9 mouse cellular contexts compared by ENCODE assay signal in genomic region chr11:117156725-117157124, GRCm38 (mm10). TPM values are rescaled to one million over a fixed set of nuclear protein-coding genes. Genes with fewer than 3 reads are reported as not detected.
DNase-seq lines count a peak whose midpoint lies in the region; ATAC-seq and TF ChIP-seq lines count a peak whose summit lies in the region.
"Had no signal": no experiment of that assay in that cellular context is flagged by ENCODE, and none has a peak within 500 bp of the region (broad histone marks: within the 10 kb centered on the region; RNA-seq: fewer than 3 reads in every experiment).

No protein-coding gene starts in this region.

- no peak for TF ChIP-seq POLR2A in thymus, adult 2 months (IDR thresholded peaks at IDR 0.05; ENCODE audit: control insufficient read depth, extremely low read depth, insufficient read depth, low read length, poor library complexity)

- DNase-seq in lung, embryonic 14.5 days, result peak; percentile 69
- no peak for DNase-seq in lung, postnatal 36 days
- DNase-seq in embryo, embryonic 9.5 days (ENCODE audit: extremely low spot score), result peak; percentile 87
- peak; percentile 82 for DNase-seq in neural tube, embryonic 11.5 days (ENCODE audit: low spot score)
- DNase-seq in heart, adult 9 months (ENCODE audit: low spot score in 2 of 2), result no peak
- no peak for DNase-seq in MN1 (ENCODE audit: low spot score)
- no peak for DNase-seq in thymus, adult 2 months

- H3K9me3 ChIP-seq in lung, embryonic 14.5 days (ENCODE audit: low read depth, low read length), result no peaks in the 10 kb centered on the region
- H3K9me3 ChIP-seq in kidney, embryonic 14.5 days (ENCODE audit: control insufficient read depth, low read length), result no peaks in the 10 kb centered on the region
- H3K9me3 ChIP-seq in neural tube, embryonic 11.5 days (ENCODE audit: control insufficient read depth, low read length), result no peaks in the 10 kb centered on the region
- H3K9me3 ChIP-seq: heart, embryonic 15.5 days had no signal

- no peak for TF ChIP-seq CTCF in lung, embryonic 14.5 days (IDR thresholded peaks at IDR 0.05; ENCODE audit: low read depth)
- TF ChIP-seq CTCF in thymus, adult 2 months (IDR thresholded peaks at IDR 0.05; ENCODE audit: borderline replicate concordance, control insufficient read depth, extremely low read depth, insufficient read depth, low read length, poor library complexity), result no peak

- H3K27me3 ChIP-seq in lung, embryonic 14.5 days (ENCODE audit: insufficient read depth, low read length), result no peaks in the 10 kb centered on the region
- H3K27me3 ChIP-seq in kidney, embryonic 14.5 days (ENCODE audit: control insufficient read depth, insufficient read depth, low read length), result no peaks in the 10 kb centered on the region
- no peaks in the 10 kb centered on the region for H3K27me3 ChIP-seq in neural tube, embryonic 11.5 days (ENCODE audit: control insufficient read depth, insufficient read depth, low read length)
- no peaks in the 10 kb centered on the region for H3K27me3 ChIP-seq in thymus, adult 2 months (ENCODE audit: control insufficient read depth, insufficient read depth, low read length)
- H3K27me3 ChIP-seq: heart, embryonic 15.5 days had no signal

- WGBS in lung, embryonic 14.5 days, result 26% methylated on average over 15 of the region's 15 CpGs
- WGBS in kidney, embryonic 14.5 days, result 12% methylated on average over 13 of the region's 15 CpGs
- 6% methylated on average over 13 of the region's 15 CpGs for WGBS in neural tube, embryonic 11.5 days
- 98% methylated on average over 13 of the region's 15 CpGs for WGBS in thymus, adult 2 months

- no peak overlapping the region for H3K4me3 ChIP-seq in lung, embryonic 14.5 days (ENCODE audit: low read depth, low read length)
- no peak overlapping the region for H3K4me3 ChIP-seq in kidney, embryonic 14.5 days (ENCODE audit: low read length)
- H3K4me3 ChIP-seq in neural tube, embryonic 11.5 days (ENCODE audit: low read depth, low read length), result no peak overlapping the region
- no peak overlapping the region for H3K4me3 ChIP-seq in thymus, adult 2 months (ENCODE audit: control insufficient read depth, insufficient read depth, low read length)
- H3K4me3 ChIP-seq: heart, embryonic 15.5 days had no signal

- no peaks in the 10 kb centered on the region for H3K4me1 ChIP-seq in lung, embryonic 14.5 days (ENCODE audit: insufficient read depth)
- peaks cover 15% of the 10 kb centered on the region for H3K4me1 ChIP-seq in kidney, embryonic 14.5 days (ENCODE audit: control insufficient read depth, insufficient read depth, low read length)
- 0 out of 2 replicates have a peak, but pooled peaks cover 5% of the 10 kb centered on the region for H3K4me1 ChIP-seq in neural tube, embryonic 11.5 days (ENCODE audit: control insufficient read depth, insufficient read depth, low read length)
- no peaks in the 10 kb centered on the region for H3K4me1 ChIP-seq in thymus, adult 2 months (replicated peaks; ENCODE audit: control insufficient read depth, insufficient read depth, low read length)

- H3K4me2 ChIP-seq in lung, embryonic 14.5 days, result no peak overlapping the region
- no peak overlapping the region for H3K4me2 ChIP-seq in kidney, embryonic 14.5 days (replicated peaks; ENCODE audit: low read depth, low read length)
- no peak overlapping the region for H3K4me2 ChIP-seq in neural tube, embryonic 11.5 days (ENCODE audit: low read depth)
- H3K4me2 ChIP-seq: heart, embryonic 15.5 days had no signal

- peak; percentile 18; the same call in 1 of the 2 replicates for ATAC-seq in lung, embryonic 14.5 days (ENCODE audit: insufficient read depth)
- peak; percentile 44 for ATAC-seq in kidney, embryonic 14.5 days (ENCODE audit: low FRiP score, low TSS enrichment)
- ATAC-seq in neural tube, embryonic 11.5 days (ENCODE audit: insufficient read depth, low FRiP score, low TSS enrichment), result no peak

- no peak overlapping the region for H3K27ac ChIP-seq in lung, embryonic 14.5 days (ENCODE audit: low read depth)
- no peak overlapping the region for H3K27ac ChIP-seq in kidney, embryonic 14.5 days (ENCODE audit: low read depth, low read length)
- H3K27ac ChIP-seq in neural tube, embryonic 11.5 days (ENCODE audit: low read depth, low read length), result no peak overlapping the region
- H3K27ac ChIP-seq in thymus, adult 2 months (ENCODE audit: control insufficient read depth, insufficient read depth, low read length), result no peak overlapping the region
- H3K27ac ChIP-seq: heart, embryonic 15.5 days had no signal

- no peak overlapping the region for H3K9ac ChIP-seq in lung, embryonic 14.5 days
- no peak overlapping the region for H3K9ac ChIP-seq in kidney, embryonic 14.5 days (ENCODE audit: low read depth, low read length)
- H3K9ac ChIP-seq in neural tube, embryonic 11.5 days (ENCODE audit: low read length), result no peak overlapping the region
- H3K9ac ChIP-seq: heart, embryonic 15.5 days had no signal

- peaks cover 74% of the 10 kb centered on the region for H3K36me3 ChIP-seq in lung, embryonic 14.5 days (ENCODE audit: insufficient read depth)
- peaks cover 45% of the 10 kb centered on the region for H3K36me3 ChIP-seq in kidney, embryonic 14.5 days (ENCODE audit: control insufficient read depth, insufficient read depth, low read length)
- peaks cover 3% of the 10 kb centered on the region for H3K36me3 ChIP-seq in neural tube, embryonic 11.5 days (ENCODE audit: control insufficient read depth, insufficient read depth, low read length)
- peaks cover 16% of the 10 kb centered on the region for H3K36me3 ChIP-seq in thymus, adult 2 months (ENCODE audit: control insufficient read depth, insufficient read depth, low read length)

RNA-seq across cellular contexts. Expression of gene Sec14l1, which starts 41.8 kb away (rescaled TPM):
- polyA plus RNA-seq in lung, embryonic 14.5 days (2014; fragmentation: Nextera tagmentation; extraction: Ambion mirVana), result 44.3 and 46.2 TPM in 2 replicates
- 30.2 and 36.5 TPM in 2 replicates for polyA plus RNA-seq in kidney, embryonic 14.5 days (2014; fragmentation: Nextera tagmentation; extraction: Ambion mirVana)
- polyA plus RNA-seq in neural tube, embryonic 11.5 days (2014; fragmentation: Nextera tagmentation; extraction: Ambion mirVana), result 41.5 and 44.2 TPM in 2 replicates
- 75.6 and 84.8 TPM in 2 replicates for polyA plus RNA-seq in thymus, adult 2 months (2012; rRNA removed)

RNA-seq across cellular contexts. Expression of gene Sept9, which starts 42.7 kb away (rescaled TPM):
- 133 and 149 TPM in 2 replicates for polyA plus RNA-seq in lung, embryonic 14.5 days (2014; fragmentation: Nextera tagmentation; extraction: Ambion mirVana)
- 96.6 and 104 TPM in 2 replicates for polyA plus RNA-seq in kidney, embryonic 14.5 days (2014; fragmentation: Nextera tagmentation; extraction: Ambion mirVana)
- 173 and 183 TPM in 2 replicates for polyA plus RNA-seq in neural tube, embryonic 11.5 days (2014; fragmentation: Nextera tagmentation; extraction: Ambion mirVana)
- polyA plus RNA-seq in thymus, adult 2 months (2012; rRNA removed), result 113 and 139 TPM in 2 replicates

Comparison
In these comparisons a context has a peak if more than half of its experiments do, and no peak if none do; other contexts are left out.
1. DNase-seq: peak in lung, embryonic 14.5 days (single experiment), embryo, embryonic 9.5 days (single experiment) and neural tube, embryonic 11.5 days (single experiment); none in lung, postnatal 36 days (single experiment), heart, adult 9 months (0 of 2), MN1 (single experiment) and thymus, adult 2 months (single experiment).